Mouse (Mus musculus) ES-Bruce4 (cell line): ENCODE data around the gene Cd160.

ENCODE experiments used
- CTCF ChIP-seq: IDR thresholded peaks from one replicate; pipeline ENCODE4 v1.8.1; 2011; ENCODE audit warnings: low read depth, low read length
- POLR2A ChIP-seq: IDR thresholded peaks from one replicate; pipeline ENCODE4 v1.8.1; 2011; ENCODE audit warnings: low read length; ENCODE audit not compliant: insufficient read depth

DNA sequence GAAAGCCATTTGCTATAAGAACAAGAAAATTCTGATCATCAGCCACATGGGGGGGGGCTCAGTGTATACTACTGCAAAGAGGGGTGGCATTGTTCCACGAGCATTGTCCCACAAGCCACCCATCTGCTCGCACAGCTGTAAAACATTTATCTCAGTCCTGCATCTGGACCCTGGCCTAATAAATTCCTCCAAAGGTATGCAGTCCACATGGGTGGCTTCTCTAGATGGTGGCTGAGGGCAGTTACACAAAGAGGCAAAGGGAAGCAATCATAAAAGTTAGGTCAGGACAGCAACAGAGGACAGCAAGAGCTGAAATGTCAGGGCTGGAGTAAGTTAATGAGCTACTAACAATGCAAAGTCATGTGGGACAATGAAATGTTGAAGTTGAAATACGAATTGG lies 5.5 kb downstream of the Cd160 start:
- TF ChIP-seq POLR2A (no peak), CTCF (no peak)
